Mouse (Mus musculus) lung, postnatal 0 days (tissue): ENCODE data around the gene Slc22a18.

Experiments used
- CTCF ChIP-seq: IDR thresholded peaks from 2 replicates; pipeline ENCODE4 v1.5.1; 2016; ENCODE audit warnings: antibody characterized with exemption, mild to moderate bottlenecking
- EP300 ChIP-seq: IDR thresholded peaks from 2 replicates; pipeline ENCODE4 v1.6.1; 2016; ENCODE audit warnings: antibody characterized with exemption, mild to moderate bottlenecking, control low read depth

- TF ChIP-seq EP300 (no peak), CTCF (no peak)
Observed at GRCm38 (mm10) chr7:143428142-143428813, 45.3 kb upstream of the Slc22a18 start.
